Mouse (Mus musculus) heart, postnatal 0 days (tissue): ENCODE measurements around the gene Fam83c. TPM values are rescaled to one million over a fixed set of nuclear protein-coding genes. Genes with fewer than 3 reads are reported as not detected.
A peak's percentile ranks its signal among the peaks of the same experiment; 100 is the strongest.
"Not testable (repeated sequence)": the region's sequence is repeated elsewhere in the genome, so short reads cannot be mapped to it uniquely, and the experiment has no call there.

Experiments
- ATAC-seq: fragments of 200-750 bp; cut with Nextera tagmentation; 2 replicates; pipeline ENCODE4 v1.8.0; 2017; ENCODE audit warnings: low read depth, moderate number of reproducible peaks, moderate library complexity; ENCODE audit not compliant: insufficient read depth
- DNase-seq: peaks from one replicate; pipeline ENCODE4 v3.0.0-alpha.2; 2016; ENCODE audit warnings: low spot score
- H3K27ac ChIP-seq: fragments of 300-500 bp; sonication (generic); 2 replicates; pipeline ENCODE4 v1.5.1; 2014; ENCODE audit warnings: low read depth, mild to moderate bottlenecking
- H3K27me3 ChIP-seq: fragments of 300-500 bp; sonication (generic); 2 replicates; pipeline ENCODE4 v1.6.1; 2014; ENCODE audit warnings: low read length, mixed read lengths; ENCODE audit not compliant: control insufficient read depth, insufficient read depth
- H3K36me3 ChIP-seq: fragments of 300-500 bp; sonication (generic); replicated peaks from 2 replicates; pipeline ENCODE4 v1.6.1; 2014; ENCODE audit warnings: low read length, mixed read lengths; ENCODE audit not compliant: control insufficient read depth, insufficient read depth
- H3K4me1 ChIP-seq: fragments of 300-500 bp; sonication (generic); 2 replicates; pipeline ENCODE4 v1.6.1; 2014; ENCODE audit warnings: antibody characterized with exemption; ENCODE audit not compliant: control insufficient read depth, insufficient read depth
- H3K4me2 ChIP-seq: fragments of 300-500 bp; sonication (generic); 2 replicates; pipeline ENCODE4 v1.6.1; 2014; ENCODE audit warnings: low read depth, mild to moderate bottlenecking, low read length, moderate library complexity
- H3K4me3 ChIP-seq: fragments of 300-500 bp; sonication (generic); 2 replicates; pipeline ENCODE4 v1.5.1; 2014; ENCODE audit warnings: low read depth, low read length
- H3K9ac ChIP-seq: fragments of 300-500 bp; sonication (generic); replicated peaks from 2 replicates; pipeline ENCODE4 v1.6.1; 2014; ENCODE audit warnings: low read depth, low read length, mixed read lengths
- H3K9me3 ChIP-seq: fragments of 300-500 bp; sonication (generic); replicated peaks from 2 replicates; pipeline ENCODE4 v1.6.1; 2016; ENCODE audit warnings: low read length; ENCODE audit not compliant: control insufficient read depth
- CTCF ChIP-seq: IDR thresholded peaks from 2 replicates; pipeline ENCODE4 v1.5.1; 2016; ENCODE audit warnings: antibody characterized with exemption, control low read depth, low read depth
- EP300 ChIP-seq: IDR thresholded peaks from 2 replicates; pipeline ENCODE4 v1.6.1; 2016; ENCODE audit warnings: antibody characterized with exemption, low read depth
- WGBS: fragments of 180-500 bp; shearing (Covaris S2); extraction: QIAGEN DNeasy Blood & Tissue Kit; methylation state at CpG from one replicate; pipeline ENCODE4 v1.1.7; 2014; 5-methylcytosine and 5-hydroxymethylcytosine counted together
- polyA plus RNA-seq: library from polyadenylated mRNA; unstranded; fragments of >200 nt; fragmentation: Nextera tagmentation; extraction: Ambion mirVana; gene quantifications from 2 replicates; pipeline ENCODE4 v1.2.1, GENCODE M21; 2015
- total RNA-seq: library from RNA; depleted of rRNA; stranded (reverse); fragments of >200 nt; gene quantifications from 2 replicates; pipeline ENCODE4 v1.2.3, GENCODE M21; 2014; ENCODE audit warnings: low replicate concordance

Gene Fam83c
- total and polyA plus RNA-seq, 2 experiments from 2014 or later = 0.04 TPM; not detected in 1

- no peak for DNase-seq
- Histone ChIP-seq H3K36me3 (no peaks in the 10 kb centered on the region), H3K27me3 (no peaks in the 10 kb centered on the region), H3K4me1 (no peaks in the 10 kb centered on the region), H3K9ac (no peak overlapping the region), H3K27ac (no peak overlapping the region), H3K9me3 (no peaks in the 10 kb centered on the region), H3K4me3 (no peak overlapping the region), H3K4me2 (no peak overlapping the region)
- ATAC-seq = no peak
- WGBS = 68% methylated on average over 4 of the region's 4 CpGs
- no peak for TF ChIP-seq EP300
- no peak for TF ChIP-seq CTCF
Measured at GRCm38 (mm10) chr2:155838961-155839360, 4.3 kb upstream of the Fam83c start.

DNA sequence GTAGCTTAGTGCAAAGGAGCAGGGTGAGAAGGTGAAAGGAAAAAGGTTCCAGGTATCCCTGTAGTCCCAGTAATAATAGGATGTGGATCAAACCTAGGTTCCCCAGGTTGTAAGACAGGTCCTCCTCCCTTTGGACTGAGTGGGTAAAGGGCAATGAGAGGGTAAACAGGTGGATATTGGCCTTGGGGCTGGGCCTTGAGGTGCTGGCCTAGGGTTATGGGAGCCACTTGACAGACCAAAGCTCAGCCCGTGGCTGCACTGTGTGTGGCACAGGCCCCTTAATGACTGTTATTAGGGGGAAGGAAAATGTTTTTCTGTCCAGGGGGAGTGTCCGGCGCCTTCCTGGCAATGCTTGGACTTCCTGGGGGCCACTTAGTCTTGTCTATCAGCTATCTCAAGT lies 3.3 kb upstream of the Fam83c start:
- TF ChIP-seq CTCF (no peak), EP300 (no peak)
- Histone ChIP-seq H3K4me3 (no peak overlapping the region), H3K27me3 (no peaks in the 10 kb centered on the region), H3K9me3 (no peaks in the 10 kb centered on the region), H3K27ac (no peak overlapping the region), H3K4me1 (no peaks in the 10 kb centered on the region), H3K9ac (no peak overlapping the region), H3K4me2 (no peak overlapping the region), H3K36me3 (no peaks in the 10 kb centered on the region)
- no peak for ATAC-seq
- WGBS = 51% methylated on average over 3 of the region's 3 CpGs
- no peak for DNase-seq

DNA sequence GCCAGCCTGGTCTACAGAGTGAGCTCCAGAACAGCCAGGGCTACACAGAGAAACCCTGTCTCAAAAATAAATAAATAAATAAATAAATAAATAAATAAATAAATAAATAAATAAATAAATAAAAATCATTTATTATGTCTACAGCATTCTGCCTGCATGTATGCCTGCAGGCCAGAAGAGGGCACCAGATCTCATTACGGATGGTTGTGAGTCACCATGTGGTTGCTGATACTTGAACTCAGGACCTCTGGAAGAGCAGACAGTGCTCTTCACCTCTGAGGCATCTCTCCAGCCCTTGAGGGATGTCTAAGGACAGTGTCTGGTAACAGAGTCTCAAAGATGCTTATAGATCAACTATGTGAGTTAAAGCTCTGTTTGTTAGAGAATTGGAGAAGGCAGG lies 2.6 kb downstream of the Fam83c start:
- WGBS = 68% methylated on average over 1 of the region's 1 CpGs
- H3K27me3 ChIP-seq, H3K4me1 ChIP-seq, H3K27ac ChIP-seq, H3K4me3 ChIP-seq, H3K4me2 ChIP-seq, H3K36me3 ChIP-seq, H3K9me3 ChIP-seq, DNase-seq, H3K9ac ChIP-seq, ATAC-seq: not testable (repeated sequence)
- peak; percentile 28 for TF ChIP-seq CTCF

- H3K27ac ChIP-seq = no peak overlapping the region
- no peaks in the 10 kb centered on the region for H3K36me3 ChIP-seq
- DNase-seq = no peak
- WGBS = 51% methylated on average over 9 of the region's 9 CpGs
- H3K4me1 ChIP-seq = peaks cover 9% of the 10 kb centered on the region; the same call in 1 of the 2 replicates
- no peak overlapping the region for H3K9ac ChIP-seq
- no peak overlapping the region for H3K4me3 ChIP-seq
- no peak for ATAC-seq
- H3K27me3 ChIP-seq = no peaks in the 10 kb centered on the region
- H3K4me2 ChIP-seq = no peak overlapping the region
- H3K9me3 ChIP-seq = no peaks in the 10 kb centered on the region
- peak; percentile 20 for TF ChIP-seq CTCF
- no peak for TF ChIP-seq EP300
Measured at GRCm38 (mm10) chr2:155831302-155831701, 3.4 kb downstream of the Fam83c start.

DNA sequence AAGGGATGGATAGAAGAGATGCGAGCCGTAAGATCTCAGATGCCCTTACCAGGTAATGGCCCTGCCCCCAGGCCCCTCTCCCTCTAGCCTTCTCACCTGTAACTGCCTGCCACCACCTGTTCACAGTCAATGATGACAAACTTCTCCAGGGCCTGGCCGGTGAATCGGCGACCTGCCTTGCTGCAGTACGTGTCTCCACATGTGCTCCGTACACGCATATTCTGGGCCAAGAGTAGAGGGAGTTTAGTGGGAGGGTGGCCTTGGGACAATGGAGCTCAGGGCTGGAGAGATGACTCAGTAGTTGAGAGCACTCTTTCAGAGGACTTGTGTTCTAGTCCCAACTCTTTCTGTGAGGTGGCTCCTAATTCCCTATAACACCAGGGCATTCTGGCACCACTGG lies 3.8 kb downstream of the Fam83c start:
- Histone ChIP-seq H3K9me3 (no peaks in the 10 kb centered on the region), H3K4me3 (no peak overlapping the region), H3K36me3 (no peaks in the 10 kb centered on the region), H3K9ac (no peak overlapping the region), H3K27me3 (no peaks in the 10 kb centered on the region), H3K4me1 (peaks cover 9% of the 10 kb centered on the region; the same call in 1 of the 2 replicates), H3K27ac (no peak overlapping the region), H3K4me2 (no peak overlapping the region)
- ATAC-seq (no peak), DNase-seq (no peak)
- TF ChIP-seq EP300 (no peak), CTCF (no peak)
- WGBS = 88% methylated on average over 8 of the region's 8 CpGs

- H3K27me3 ChIP-seq = no peaks in the 10 kb centered on the region
- H3K4me2 ChIP-seq = peak within 1 kb of the TSS; percentile 91
- H3K36me3 ChIP-seq = peaks cover 23% of the 10 kb centered on the region
- 3% methylated on average over 27 of the region's 27 CpGs for WGBS
- H3K9me3 ChIP-seq = no peaks in the 10 kb centered on the region
- TF ChIP-seq EP300 = no peak
- 0 out of 2 replicates have a peak, but pooled peaks have one; percentile 7 for TF ChIP-seq CTCF
- peak within 1 kb of the TSS; percentile 85 for H3K27ac ChIP-seq
- peak within 1 kb of the TSS; percentile 70 for H3K9ac ChIP-seq
- peaks cover 12% of the 10 kb centered on the region; the same call in 1 of the 2 replicates for H3K4me1 ChIP-seq
- ATAC-seq (peak; percentile 96), DNase-seq (peak; percentile 97)
- peak within 1 kb of the TSS; percentile 75 for H3K4me3 ChIP-seq
Measured at GRCm38 (mm10) chr2:155826630-155827424, 7.8 kb downstream of the Fam83c start, which contains the start of gene Eif6. Eif6 (minus strand) TSS chr2:155826925.
